Mouse (Mus musculus): ENCODE measurements around the gene Mroh2a.
A peak's percentile ranks its signal among the peaks of the same experiment; 100 is the strongest.

The Mroh2a gene

DNA sequence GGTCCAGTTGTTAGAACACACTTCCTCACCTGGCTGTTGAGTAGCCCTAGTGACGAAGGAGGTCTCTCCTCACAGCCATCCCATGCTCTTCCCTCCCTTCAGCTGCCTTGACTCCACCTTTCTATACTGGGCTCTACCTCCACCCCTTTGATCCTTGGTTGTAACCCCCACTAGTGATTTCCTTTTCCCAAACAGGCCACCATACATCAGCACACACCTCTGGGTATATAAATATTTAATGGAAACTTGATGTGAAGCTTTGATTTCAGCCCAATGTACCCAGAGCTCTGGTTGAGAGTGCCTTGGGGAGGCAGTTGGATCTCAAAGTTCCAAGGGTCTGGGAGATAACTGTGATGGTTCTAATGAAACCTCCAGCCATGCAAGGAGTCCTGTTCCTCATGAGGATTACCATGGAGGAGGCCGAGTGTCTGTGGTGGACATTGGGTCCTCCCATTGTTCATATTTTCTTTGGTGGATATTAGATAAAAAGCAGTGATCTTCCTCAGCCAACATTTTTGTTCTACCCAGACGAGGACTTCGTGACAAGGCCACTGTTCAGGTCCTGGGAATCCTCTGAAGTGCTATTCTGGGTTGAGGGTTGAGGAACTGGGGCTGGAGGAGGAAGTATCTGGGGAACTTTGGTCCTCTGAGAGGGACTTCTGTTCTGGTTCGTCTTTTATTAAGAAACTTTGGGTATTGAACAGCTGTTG, at the start of gene Mroh2a:
Gene Mroh2a, plus strand, starts transcription at position 317 of the 710 bp plus-strand sequence.
- no peak for DNase-seq

DNA sequence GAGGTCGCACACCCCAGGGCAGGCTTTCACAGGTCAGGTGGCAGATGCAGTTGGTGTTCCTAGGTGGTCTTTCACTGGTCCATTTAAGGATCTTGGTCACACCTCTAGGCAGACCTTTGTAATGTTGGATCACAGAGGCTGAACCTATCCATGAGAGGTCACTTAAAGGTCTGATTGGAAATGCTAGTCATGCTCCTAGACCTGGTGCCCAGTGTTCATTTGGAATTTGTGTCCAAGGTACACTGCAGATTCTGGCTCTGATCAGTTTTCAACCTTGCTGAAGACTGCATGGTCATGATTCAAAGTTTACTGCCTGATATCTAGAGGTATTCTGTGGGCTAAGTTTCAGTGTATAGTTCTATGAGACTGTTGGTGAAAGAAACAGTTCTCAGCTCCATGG, 47.1 kb upstream of the Mroh2a start:
- no peak for DNase-seq

DNA sequence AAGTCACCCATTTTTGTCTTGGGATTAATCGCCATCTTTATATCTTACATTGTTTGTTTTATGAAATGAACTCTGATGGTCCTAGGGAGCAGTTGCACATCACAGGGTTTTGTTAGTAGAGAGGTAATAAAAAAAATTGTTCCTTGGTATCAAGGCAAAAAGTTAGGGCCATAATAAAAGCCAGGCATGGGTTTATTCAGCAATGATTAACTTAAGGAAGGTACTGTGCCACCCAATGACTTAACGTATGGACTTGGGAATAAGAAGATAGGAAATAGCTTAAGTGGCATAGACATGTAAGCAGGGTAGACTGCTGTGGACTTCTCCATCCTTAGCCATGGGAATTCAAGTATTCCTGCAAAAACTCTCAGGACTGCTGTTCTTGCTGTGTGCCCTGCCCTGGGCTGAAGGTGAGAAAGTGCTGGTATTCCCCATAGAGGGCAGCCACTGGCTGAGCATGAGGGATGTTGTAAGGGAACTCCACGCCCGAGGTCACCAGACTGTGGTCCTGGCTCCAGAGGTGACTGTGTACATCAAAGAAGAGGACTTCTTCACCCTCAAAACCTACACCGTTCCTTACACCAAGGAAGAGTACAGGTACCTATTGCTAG, 40.4 kb upstream of the Mroh2a start:
- no peak for DNase-seq

GRCm38 (mm10) chr1:88192136-88192535, 34.6 kb upstream of the Mroh2a start:
- no peak for DNase-seq

DNA sequence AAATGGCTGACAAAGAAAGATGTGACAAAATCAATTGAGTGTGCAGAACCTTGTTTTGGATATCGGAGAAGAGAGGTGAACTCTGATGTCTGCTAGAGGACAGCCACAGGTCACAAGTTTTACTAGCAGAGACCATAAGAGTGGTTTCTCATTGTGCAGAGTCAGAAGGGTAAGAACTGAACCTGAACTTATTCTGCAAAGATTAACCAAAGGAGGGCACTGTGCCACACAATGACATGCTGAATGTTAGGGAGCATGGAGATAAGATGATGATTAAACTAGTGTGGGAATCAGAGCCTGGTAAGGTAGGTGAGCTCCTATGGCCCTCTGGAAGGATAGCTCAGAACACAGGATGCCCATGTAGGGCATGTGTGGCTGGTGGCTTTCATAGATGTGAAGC, 31.1 kb upstream of the Mroh2a start:
- DNase-seq, result no peak

DNA sequence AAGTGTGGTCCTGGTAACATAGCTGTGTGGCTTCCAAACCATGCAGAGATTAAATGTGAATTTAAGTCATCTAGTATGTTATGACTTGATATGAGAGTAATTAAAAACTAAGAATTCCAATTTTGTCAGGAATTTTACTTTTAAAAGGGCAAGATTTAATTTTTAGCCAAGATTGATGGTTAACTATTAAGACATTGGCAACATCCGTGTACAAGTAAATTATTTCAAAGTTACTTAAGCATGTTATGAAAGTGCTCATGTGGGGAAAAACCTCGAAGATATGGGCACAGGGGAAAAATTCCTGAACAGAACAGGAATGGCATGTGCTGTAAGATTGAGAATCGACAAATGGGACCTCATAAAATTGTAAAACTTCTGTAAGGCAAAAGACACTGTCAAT, 29.3 kb upstream of the Mroh2a start:
- DNase-seq, result no peak

DNA sequence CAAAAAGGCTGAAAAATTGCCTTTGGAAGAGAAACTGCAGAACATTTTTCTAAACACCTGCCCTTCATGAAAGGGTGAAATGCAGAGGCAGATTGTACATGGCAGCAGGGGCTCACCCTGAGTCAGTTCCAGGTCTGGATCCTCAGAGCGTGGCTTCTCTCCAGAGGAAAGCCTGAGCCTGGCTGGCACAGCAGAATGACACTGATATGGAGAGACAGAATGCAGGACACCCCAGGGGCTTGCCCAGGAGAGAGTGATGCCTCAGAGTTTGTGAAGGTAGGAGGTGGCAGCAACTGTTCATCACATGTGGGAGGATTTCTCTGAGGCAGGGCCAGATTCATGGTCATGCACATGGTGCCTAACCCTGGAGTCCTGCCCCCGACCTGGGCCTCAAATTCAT, 26.8 kb upstream of the Mroh2a start:
- DNase-seq, result no peak

DNA sequence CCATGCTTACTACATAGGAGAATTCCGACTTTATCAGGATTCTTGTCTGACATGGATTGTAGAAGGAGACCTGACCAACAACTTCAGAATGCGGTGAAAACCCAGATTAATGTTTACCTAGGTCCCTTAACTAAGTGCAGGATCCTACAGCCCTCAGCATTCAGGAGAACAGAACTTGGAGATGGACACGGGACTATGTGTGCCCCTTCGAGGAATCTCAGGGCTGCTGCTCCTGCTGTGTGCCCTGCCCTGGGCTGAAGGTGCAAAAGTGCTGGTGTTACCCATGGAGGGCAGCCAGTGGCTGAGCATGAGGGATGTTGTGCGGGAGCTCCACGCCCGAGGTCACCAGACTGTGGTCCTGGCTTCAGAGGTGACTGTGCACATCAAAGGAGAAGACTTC, 26.3 kb upstream of the Mroh2a start, which contains the start of gene Ugt1a2:
Gene Ugt1a2, plus strand, starts transcription at position 146 of the 400 bp plus-strand sequence.
- DNase-seq, result no peak

GRCm38 (mm10) chr1:88205294-88205922, 21.4 kb upstream of the Mroh2a start, which contains the start of gene Dnajb3:
Gene Dnajb3, minus strand, starts transcription at chr1:88205782.
- DNase-seq, result peak; percentile 79

DNA sequence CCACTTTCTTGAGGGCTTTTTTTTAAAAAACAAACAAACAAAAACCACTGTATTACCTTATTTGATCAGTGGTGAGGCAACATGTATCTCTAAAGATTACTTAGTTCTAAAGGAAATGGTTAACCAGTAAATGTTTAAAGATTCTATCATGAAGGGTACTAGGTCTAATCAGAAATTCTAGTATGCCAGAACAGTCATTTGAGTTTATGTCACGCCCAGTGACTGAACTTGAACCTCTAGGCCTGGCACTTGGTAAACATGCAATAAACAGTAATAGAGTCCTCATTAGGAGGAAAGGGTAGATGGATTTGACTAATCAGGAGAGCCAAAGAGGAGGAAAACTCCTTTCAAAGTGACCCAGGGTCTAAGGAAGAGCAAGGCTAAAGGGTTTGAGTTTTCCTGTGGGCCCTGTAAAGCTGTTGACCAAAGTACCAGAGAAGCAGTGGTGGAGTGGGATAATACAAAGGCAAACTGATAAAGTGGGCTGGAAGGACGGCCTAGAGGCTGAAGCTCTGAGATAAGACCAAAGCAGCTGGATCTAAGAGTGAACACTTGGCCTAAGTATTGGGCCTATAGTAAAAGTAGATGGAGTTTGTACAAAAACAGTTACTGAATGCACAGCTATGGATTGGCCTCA, 19.8 kb upstream of the Mroh2a start:
- DNase-seq, result no peak

DNA sequence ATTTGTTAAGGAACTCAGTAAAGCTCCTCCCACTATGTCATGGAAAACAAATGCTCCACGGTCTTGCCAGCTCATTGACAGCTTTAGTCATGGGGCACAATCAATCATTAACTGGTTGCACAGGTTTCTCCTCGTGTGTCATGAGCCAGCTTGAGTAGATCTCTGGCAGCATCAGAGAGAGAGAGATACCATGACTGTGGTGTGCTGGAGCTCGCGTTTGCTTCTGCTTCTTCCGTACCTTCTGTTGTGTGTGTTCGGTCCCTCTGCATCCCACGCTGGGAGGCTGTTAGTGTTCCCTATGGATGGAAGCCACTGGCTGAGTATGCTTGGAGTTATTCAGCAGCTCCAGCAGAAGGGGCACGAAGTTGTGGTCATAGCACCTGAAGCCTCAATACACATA, 15.0 kb upstream of the Mroh2a start, which contains the start of gene Ugt1a1:
Gene Ugt1a1, plus strand, starts transcription at position 148 of the 400 bp plus-strand sequence.
- DNase-seq, result no peak

- no peak for DNase-seq
These were observed 14.3 kb upstream of the Mroh2a start for GRCm38 (mm10) chr1:88212341-88213045.

- no peak for DNase-seq
These were observed 13.7 kb upstream of the Mroh2a start for GRCm38 (mm10) chr1:88213061-88213460.

- no peak for DNase-seq
These were observed 12.9 kb upstream of the Mroh2a start for GRCm38 (mm10) chr1:88213766-88214461.

- DNase-seq, result no peak
These were observed 12.3 kb upstream of the Mroh2a start for GRCm38 (mm10) chr1:88214462-88214952.

- DNase-seq, result no peak
These were observed 11.1 kb upstream of the Mroh2a start for GRCm38 (mm10) chr1:88215466-88216380.

GRCm38 (mm10) chr1:88216551-88216950, 10.2 kb upstream of the Mroh2a start:
- DNase-seq, result no peak

DNA sequence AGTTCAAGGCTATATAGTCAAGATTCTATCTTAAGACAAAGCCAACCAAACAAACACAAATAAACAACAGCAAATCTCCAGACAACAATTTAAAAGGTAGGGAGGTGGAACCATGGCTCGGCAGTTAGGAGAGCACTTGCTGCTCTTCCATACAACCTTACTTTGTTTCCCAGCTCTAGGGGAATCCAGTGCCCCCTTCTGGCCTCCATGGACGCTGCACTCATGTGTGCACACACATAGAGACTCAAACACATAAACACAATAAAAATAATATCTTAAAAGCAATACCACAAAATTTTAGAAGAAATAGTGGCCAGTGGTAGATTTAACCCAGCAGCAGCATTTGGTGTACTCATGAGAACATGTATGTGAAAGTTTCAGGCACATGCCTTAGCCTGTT, 9.6 kb upstream of the Mroh2a start:
- no peak for DNase-seq

DNA sequence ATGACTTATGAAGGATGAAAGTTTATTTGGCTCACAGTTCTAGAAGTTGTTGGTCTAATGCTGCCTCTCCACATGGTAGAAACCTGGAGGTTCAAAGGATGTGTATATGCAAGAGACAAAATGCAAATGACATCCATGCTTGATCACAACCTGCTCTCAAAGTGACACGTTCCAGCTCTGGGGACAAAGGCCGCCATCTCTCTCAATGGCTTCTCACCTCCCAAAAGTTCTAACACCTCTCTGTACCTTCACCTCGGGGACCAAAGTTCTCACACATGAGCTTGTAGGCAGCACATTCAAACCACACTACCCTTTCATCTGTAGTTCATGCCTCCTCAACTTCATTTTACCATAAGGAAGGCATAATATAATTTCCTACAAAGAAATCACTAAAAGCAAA, 9.2 kb upstream of the Mroh2a start:
- no peak for DNase-seq

GRCm38 (mm10) chr1:88218051-88218450, 8.7 kb upstream of the Mroh2a start:
- DNase-seq, result no peak

- no peak for DNase-seq
These were observed 8.2 kb upstream of the Mroh2a start for GRCm38 (mm10) chr1:88218591-88218990.
